Mouse (Mus musculus): Measurements from ENCODE around the gene Anxa6.

- TF ChIP-seq CTCF (IDR thresholded peaks at IDR 0.05; ENCODE audit: borderline replicate concordance, control insufficient read depth, extremely low read depth, insufficient read depth, low read length, poor library complexity) (no peak), POLR2A (IDR thresholded peaks at IDR 0.05; ENCODE audit: control insufficient read depth, extremely low read depth, insufficient read depth, low read length, poor library complexity) (no peak)
Observed at GRCm38 (mm10) chr11:54939501-54939900, 93.7 kb downstream of the Anxa6 start.
